Mouse (Mus musculus): ENCODE results near the gene Tcf3. TPM values are rescaled to one million over a fixed set of nuclear protein-coding genes. Genes with fewer than 3 reads are reported as not detected.

Gene Tcf3
- polyA plus RNA-seq, 1 experiment from 2014 or later, result 88.9 TPM

- no peak for ATAC-seq (ENCODE audit: insufficient read depth, low FRiP score, low read depth)
- 71% methylated on average over 9 of the region's 9 CpGs for WGBS
- Histone ChIP-seq H3K27ac (no peak overlapping the region), H3K4me2 (no peak overlapping the region), H3K36me3 (peaks cover 43% of the 10 kb centered on the region), H3K4me3 (replicated peaks) (no peak overlapping the region), H3K27me3 (replicated peaks) (no peaks in the 10 kb centered on the region), H3K9ac (no peak overlapping the region), H3K9me3 (no peaks in the 10 kb centered on the region), H3K4me1 (peaks cover 14% of the 10 kb centered on the region)
These were observed 42.8 kb downstream of the Tcf3 start for GRCm38 (mm10) chr10:80390697-80391096.

GRCm38 (mm10) chr10:80389185-80389708, 44.2 kb downstream of the Tcf3 start:
- Histone ChIP-seq H3K4me2 (no peak overlapping the region), H3K9ac (no peak overlapping the region), H3K4me1 (peaks cover 28% of the 10 kb centered on the region), H3K4me3 (replicated peaks) (no peak overlapping the region), H3K27ac (no peak overlapping the region), H3K27me3 (replicated peaks) (no peaks in the 10 kb centered on the region), H3K9me3 (no peaks in the 10 kb centered on the region), H3K36me3 (peaks cover 30% of the 10 kb centered on the region)
- no peak for ATAC-seq (ENCODE audit: insufficient read depth, low FRiP score, low read depth)
- WGBS, result 68% methylated on average over 4 of the region's 4 CpGs

GRCm38 (mm10) chr10:80388731-80389130, 44.7 kb downstream of the Tcf3 start:
- H3K4me1 ChIP-seq, result peaks cover 31% of the 10 kb centered on the region
- H3K9ac ChIP-seq, result no peak overlapping the region
- H3K36me3 ChIP-seq, result peaks cover 25% of the 10 kb centered on the region
- H3K27ac ChIP-seq, result peak overlapping the region; percentile 7; the same call in 1 of the 2 replicates
- H3K4me3 ChIP-seq (replicated peaks), result 0 out of 2 replicates have a peak overlapping the region, but pooled peaks have one; percentile 87
- no peaks in the 10 kb centered on the region for H3K27me3 ChIP-seq (replicated peaks)
- H3K4me2 ChIP-seq, result peak overlapping the region; percentile 88; the same call in 1 of the 2 replicates
- no peak for ATAC-seq (ENCODE audit: insufficient read depth, low FRiP score, low read depth)
- WGBS, result 25% methylated on average over 2 of the region's 2 CpGs
- H3K9me3 ChIP-seq, result no peaks in the 10 kb centered on the region

GRCm38 (mm10) chr10:80387522-80387959, 45.9 kb downstream of the Tcf3 start, which contains the start of gene Mex3d:
TSS of gene Mex3d (minus strand) at chr10:80387659.
- no peaks in the 10 kb centered on the region for H3K9me3 ChIP-seq
- peak; percentile 43 for ATAC-seq (ENCODE audit: insufficient read depth, low FRiP score, low read depth)
- H3K4me1 ChIP-seq, result peaks cover 35% of the 10 kb centered on the region
- peaks cover 15% of the 10 kb centered on the region for H3K36me3 ChIP-seq
- H3K9ac ChIP-seq, result peak within 1 kb of the TSS; percentile 91
- H3K27me3 ChIP-seq (replicated peaks), result no peaks in the 10 kb centered on the region
- H3K27ac ChIP-seq, result peak within 1 kb of the TSS; percentile 77
- peak within 1 kb of the TSS; percentile 88 for H3K4me2 ChIP-seq
- WGBS, result 0% methylated on average over 12 of the region's 61 CpGs
- H3K4me3 ChIP-seq (replicated peaks), result peak within 1 kb of the TSS; percentile 87

GRCm38 (mm10) chr10:80386735-80387471, 46.5 kb downstream of the Tcf3 start:
- WGBS, result under 1% methylated on average over 87 of the region's 94 CpGs
- peaks cover 35% of the 10 kb centered on the region for H3K4me1 ChIP-seq
- peaks cover 15% of the 10 kb centered on the region for H3K36me3 ChIP-seq
- H3K4me3 ChIP-seq (replicated peaks), result peak overlapping the region; percentile 87
- H3K27ac ChIP-seq, result peak overlapping the region; percentile 77
- no peaks in the 10 kb centered on the region for H3K27me3 ChIP-seq (replicated peaks)
- no peaks in the 10 kb centered on the region for H3K9me3 ChIP-seq
- H3K4me2 ChIP-seq, result peak overlapping the region; percentile 88
- H3K9ac ChIP-seq, result peak overlapping the region; percentile 91
- no peak for ATAC-seq (ENCODE audit: insufficient read depth, low FRiP score, low read depth)

GRCm38 (mm10) chr10:80385811-80386734, 47.4 kb downstream of the Tcf3 start:
- H3K36me3 ChIP-seq, result peaks cover 19% of the 10 kb centered on the region
- WGBS, result 3% methylated on average over 34 of the region's 34 CpGs
- peaks cover 35% of the 10 kb centered on the region for H3K4me1 ChIP-seq
- peak overlapping the region; percentile 87 for H3K4me3 ChIP-seq (replicated peaks)
- H3K9ac ChIP-seq, result peak overlapping the region; percentile 91
- no peaks in the 10 kb centered on the region for H3K27me3 ChIP-seq (replicated peaks)
- peak overlapping the region; percentile 88 for H3K4me2 ChIP-seq
- ATAC-seq (ENCODE audit: insufficient read depth, low FRiP score, low read depth), result peak; percentile 36
- H3K27ac ChIP-seq, result peak overlapping the region; percentile 77
- no peaks in the 10 kb centered on the region for H3K9me3 ChIP-seq

- H3K4me1 ChIP-seq, result peaks cover 31% of the 10 kb centered on the region
- ATAC-seq (ENCODE audit: insufficient read depth, low FRiP score, low read depth), result no peak
These were observed 48.1 kb downstream of the Tcf3 start for GRCm38 (mm10) chr10:80385310-80385709.

GRCm38 (mm10) chr10:80384709-80385108, 48.7 kb downstream of the Tcf3 start:
- Histone ChIP-seq H3K4me3 (replicated peaks) (peak overlapping the region; percentile 87), H3K27me3 (replicated peaks) (no peaks in the 10 kb centered on the region), H3K27ac (no peak overlapping the region), H3K4me2 (peak overlapping the region; percentile 88), H3K9ac (0 out of 2 replicates have a peak overlapping the region, but pooled peaks have one; percentile 9), H3K9me3 (no peaks in the 10 kb centered on the region), H3K4me1 (peaks cover 31% of the 10 kb centered on the region), H3K36me3 (peaks cover 22% of the 10 kb centered on the region)
- 68% methylated on average over 7 of the region's 7 CpGs for WGBS
- ATAC-seq (ENCODE audit: insufficient read depth, low FRiP score, low read depth), result no peak

More at GRCm38 (mm10) chr10:80385310-80385709, 48.1 kb downstream of the Tcf3 start:
- H3K27me3 ChIP-seq (replicated peaks), result no peaks in the 10 kb centered on the region
- WGBS, result 24% methylated on average over 7 of the region's 7 CpGs
- no peak overlapping the region for H3K27ac ChIP-seq
- peaks cover 19% of the 10 kb centered on the region for H3K36me3 ChIP-seq
- H3K9ac ChIP-seq, result peak overlapping the region; percentile 91
- peak overlapping the region; percentile 87 for H3K4me3 ChIP-seq (replicated peaks)
- H3K4me2 ChIP-seq, result peak overlapping the region; percentile 88
- no peaks in the 10 kb centered on the region for H3K9me3 ChIP-seq

- Histone ChIP-seq H3K9me3 (no peaks in the 10 kb centered on the region), H3K27ac (no peak overlapping the region), H3K9ac (no peak overlapping the region), H3K4me3 (replicated peaks) (no peak overlapping the region), H3K4me2 (peak overlapping the region; percentile 88), H3K27me3 (replicated peaks) (no peaks in the 10 kb centered on the region), H3K4me1 (peaks cover 31% of the 10 kb centered on the region), H3K36me3 (peaks cover 26% of the 10 kb centered on the region)
- no peak for ATAC-seq (ENCODE audit: insufficient read depth, low FRiP score, low read depth)
- WGBS, result 78% methylated on average over 4 of the region's 4 CpGs
These were observed 49.3 kb downstream of the Tcf3 start for GRCm38 (mm10) chr10:80384115-80384639.

- H3K4me2 ChIP-seq, result no peak overlapping the region
- no peak overlapping the region for H3K27ac ChIP-seq
- H3K4me3 ChIP-seq (replicated peaks), result no peak overlapping the region
- peaks cover 26% of the 10 kb centered on the region for H3K36me3 ChIP-seq
- H3K27me3 ChIP-seq (replicated peaks), result no peaks in the 10 kb centered on the region
- no peak overlapping the region for H3K9ac ChIP-seq
- H3K9me3 ChIP-seq, result no peaks in the 10 kb centered on the region
- ATAC-seq (ENCODE audit: insufficient read depth, low FRiP score, low read depth), result no peak
- 58% methylated on average over 4 of the region's 4 CpGs for WGBS
- peaks cover 27% of the 10 kb centered on the region for H3K4me1 ChIP-seq
These were observed 50.0 kb downstream of the Tcf3 start for GRCm38 (mm10) chr10:80383431-80383830.

GRCm38 (mm10) chr10:80382641-80383365, 50.6 kb downstream of the Tcf3 start:
- Histone ChIP-seq H3K27ac (no peak overlapping the region), H3K27me3 (replicated peaks) (no peaks in the 10 kb centered on the region), H3K4me3 (replicated peaks) (no peak overlapping the region), H3K9me3 (no peaks in the 10 kb centered on the region), H3K4me1 (peaks cover 21% of the 10 kb centered on the region), H3K4me2 (no peak overlapping the region), H3K9ac (no peak overlapping the region), H3K36me3 (peaks cover 26% of the 10 kb centered on the region)
- WGBS, result 81% methylated on average over 7 of the region's 7 CpGs
- no peak for ATAC-seq (ENCODE audit: insufficient read depth, low FRiP score, low read depth)

Data from stomach, embryonic 15.5 days (tissue).